ENCODE assay signal across 8 mouse cellular contexts in the genomic region with DNA sequence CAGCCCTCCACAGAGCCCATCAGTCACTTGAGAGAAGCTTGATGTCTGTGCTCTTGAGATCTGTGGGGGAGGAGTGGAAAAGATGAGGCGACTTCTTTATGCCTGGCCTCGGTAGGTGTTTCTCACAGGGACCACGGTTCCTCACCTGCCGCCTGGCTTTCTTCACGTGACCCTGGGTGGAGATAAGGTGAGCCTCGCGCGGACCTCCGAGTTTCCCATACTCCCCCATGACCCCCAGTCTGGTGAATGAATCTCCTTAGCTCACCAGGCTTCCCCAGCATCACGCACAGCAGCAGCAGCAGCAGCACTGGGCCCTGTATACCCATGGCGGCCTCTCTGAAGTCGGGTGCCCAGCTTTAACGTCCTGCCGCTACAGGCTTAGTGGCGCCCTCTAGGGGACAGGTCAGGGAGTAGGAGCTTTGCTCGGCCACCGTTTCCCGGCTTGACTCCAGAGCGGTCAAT. TPM values are rescaled to one million over a fixed set of nuclear protein-coding genes. Genes with fewer than 3 reads are reported as not detected.
DNase-seq lines count a peak whose midpoint lies in the region; ATAC-seq and TF ChIP-seq lines count a peak whose summit lies in the region.

A gene (plus strand): TSS at position 44 of the 462 bp plus-strand sequence.
A gene (minus strand): TSS at position 361 of the 462 bp plus-strand sequence.

- H3K9ac ChIP-seq in hindbrain, embryonic 12.5 days, result no peak within 1 kb of the TSS
- no peak within 1 kb of the TSS for H3K9ac ChIP-seq in limb, embryonic 14.5 days (ENCODE audit: low read depth, low read length, severe bottlenecking)
- no peak within 1 kb of the TSS for H3K9ac ChIP-seq in midbrain, embryonic 13.5 days (replicated peaks)

- H3K4me1 ChIP-seq in erythroblast, embryonic 14.5 days (ENCODE audit: control insufficient read depth), result peaks cover 11% of the 10 kb centered on the region
- peaks cover 5% of the 10 kb centered on the region; the same call in 1 of the 2 replicates for H3K4me1 ChIP-seq in hindbrain, embryonic 12.5 days
- H3K4me1 ChIP-seq in limb, embryonic 14.5 days (ENCODE audit: control insufficient read depth, insufficient read depth, low read length), result no peaks in the 10 kb centered on the region
- H3K4me1 ChIP-seq in midbrain, embryonic 13.5 days (replicated peaks), result no peaks in the 10 kb centered on the region
- peaks cover 14% of the 10 kb centered on the region for H3K4me1 ChIP-seq in testis, adult 2 months (ENCODE audit: control insufficient read depth, insufficient read depth, low read length)

- no peak for ATAC-seq in cerebellum, adult (ENCODE audit: insufficient number of reproducible peaks, low FRiP score, low TSS enrichment)
- peak; percentile 43 for ATAC-seq in hindbrain, embryonic 12.5 days (ENCODE audit: low FRiP score)
- no peak for ATAC-seq in limb, embryonic 14.5 days (ENCODE audit: low FRiP score, low read depth)
- ATAC-seq in midbrain, embryonic 13.5 days, result no peak

- WGBS in hindbrain, embryonic 12.5 days, result 18% methylated on average over 19 of the region's 19 CpGs
- WGBS in limb, embryonic 14.5 days, result 17% methylated on average over 19 of the region's 19 CpGs
- 11% methylated on average over 19 of the region's 19 CpGs for WGBS in midbrain, embryonic 13.5 days

- no peaks in the 10 kb centered on the region for H3K9me3 ChIP-seq in erythroblast, embryonic 14.5 days (ENCODE audit: control insufficient read depth, low read length)
- H3K9me3 ChIP-seq in hindbrain, embryonic 12.5 days (replicated peaks), result no peaks in the 10 kb centered on the region
- H3K9me3 ChIP-seq in limb, embryonic 14.5 days (ENCODE audit: control insufficient read depth, low read length), result no peaks in the 10 kb centered on the region
- no peaks in the 10 kb centered on the region for H3K9me3 ChIP-seq in midbrain, embryonic 13.5 days

- H3K27me3 ChIP-seq in erythroblast, embryonic 14.5 days (ENCODE audit: control insufficient read depth), result no peaks in the 10 kb centered on the region
- 0 out of 2 replicates have a peak, but pooled peaks cover 5% of the 10 kb centered on the region for H3K27me3 ChIP-seq in hindbrain, embryonic 12.5 days
- no peaks in the 10 kb centered on the region for H3K27me3 ChIP-seq in limb, embryonic 14.5 days (ENCODE audit: control insufficient read depth, insufficient read depth, low read length)
- H3K27me3 ChIP-seq in midbrain, embryonic 13.5 days, result 0 out of 2 replicates have a peak, but pooled peaks cover 3% of the 10 kb centered on the region
- no peaks in the 10 kb centered on the region for H3K27me3 ChIP-seq in testis, adult 2 months (ENCODE audit: control insufficient read depth, insufficient read depth, low read length)

- peak; percentile 90 for TF ChIP-seq CTCF in testis, adult 2 months (IDR thresholded peaks at IDR 0.05; ENCODE audit: control insufficient read depth, insufficient read depth, insufficient replicate concordance, low read depth, low read length)

- H3K4me3 ChIP-seq in erythroblast, embryonic 14.5 days (replicated peaks), result peak within 1 kb of the TSS; percentile 49
- H3K4me3 ChIP-seq in hindbrain, embryonic 12.5 days, result no peak within 1 kb of the TSS; the same call in 1 of the 2 replicates
- H3K4me3 ChIP-seq in limb, embryonic 14.5 days (replicated peaks; ENCODE audit: low read length), result no peak within 1 kb of the TSS
- H3K4me3 ChIP-seq in midbrain, embryonic 13.5 days (replicated peaks), result peak within 1 kb of the TSS; percentile 14; the same call in 1 of the 2 replicates
- H3K4me3 ChIP-seq in testis, adult 2 months (ENCODE audit: control insufficient read depth, low read depth, low read length), result peak within 1 kb of the TSS; percentile 88

- peak within 1 kb of the TSS; percentile 38 for H3K4me2 ChIP-seq in hindbrain, embryonic 12.5 days (replicated peaks)
- peak within 1 kb of the TSS; percentile 31 for H3K4me2 ChIP-seq in limb, embryonic 14.5 days (replicated peaks; ENCODE audit: low read depth, low read length, severe bottlenecking)
- peak within 1 kb of the TSS; percentile 32 for H3K4me2 ChIP-seq in midbrain, embryonic 13.5 days (replicated peaks)

- TF ChIP-seq POLR2A in limb, embryonic 14.5 days (IDR thresholded peaks at IDR 0.05; ENCODE audit: borderline replicate concordance, extremely low read depth, insufficient read depth, insufficient read length), result no peak
- TF ChIP-seq POLR2A in testis, adult 2 months (IDR thresholded peaks at IDR 0.05; ENCODE audit: control insufficient read depth, low read depth, low read length), result no peak

- peak; percentile 62 for DNase-seq in cerebellum, adult 11 months
- peak; percentile 45 for DNase-seq in brain, adult 2 months (ENCODE audit: low read depth, low spot score)
- no peak for DNase-seq in limb, embryonic 14.5 days (ENCODE audit: low spot score)

- no peak within 1 kb of the TSS for H3K27ac ChIP-seq in hindbrain, embryonic 12.5 days
- H3K27ac ChIP-seq in limb, embryonic 14.5 days (replicated peaks; ENCODE audit: low read depth, low read length), result no peak within 1 kb of the TSS
- no peak within 1 kb of the TSS for H3K27ac ChIP-seq in midbrain, embryonic 13.5 days
- H3K27ac ChIP-seq in testis, adult 2 months (ENCODE audit: control insufficient read depth, insufficient read depth, low read depth, low read length), result peak within 1 kb of the TSS; percentile 16; the same call in 1 of the 2 replicates

- no peaks in the 10 kb centered on the region for H3K36me3 ChIP-seq in erythroblast, embryonic 14.5 days (ENCODE audit: control insufficient read depth)
- H3K36me3 ChIP-seq in hindbrain, embryonic 12.5 days, result no peaks in the 10 kb centered on the region
- no peaks in the 10 kb centered on the region for H3K36me3 ChIP-seq in limb, embryonic 14.5 days (ENCODE audit: control insufficient read depth, insufficient read depth, low read length)
- H3K36me3 ChIP-seq in midbrain, embryonic 13.5 days, result no peaks in the 10 kb centered on the region
- no peaks in the 10 kb centered on the region for H3K36me3 ChIP-seq in testis, adult 2 months (ENCODE audit: control insufficient read depth, insufficient read depth, low read length)

RNA-seq across cellular contexts. Expression of the first gene that starts in this region (rescaled TPM):
- polyA plus RNA-seq in erythroblast, embryonic 14.5 days (2012), result 0.03 TPM in 1 of 2 replicates, not detected in the other
- polyA plus RNA-seq in hindbrain, embryonic 12.5 days (2016; fragmentation: Nextera tagmentation; extraction: Ambion mirVana), result not detected in 2 replicates
- polyA plus RNA-seq in limb, embryonic 14.5 days (2012; rRNA removed), result 0.06 TPM in 1 of 2 replicates, not detected in the other
- polyA plus RNA-seq in limb, embryonic 14.5 days (2014; fragmentation: Nextera tagmentation; extraction: Ambion mirVana), result not detected in 2 replicates
- polyA plus RNA-seq in midbrain, embryonic 13.5 days (2015; fragmentation: Nextera tagmentation; extraction: Ambion mirVana), result not detected in 2 replicates
- polyA plus RNA-seq in testis, adult 2 months (2012; rRNA removed), result 0.30 and 0.36 TPM in 2 replicates

RNA-seq across cellular contexts. Expression of the second gene that starts in this region (rescaled TPM):
- polyA plus RNA-seq in erythroblast, embryonic 14.5 days (2012), result 0.05 and 0.09 TPM in 2 replicates
- polyA plus RNA-seq in hindbrain, embryonic 12.5 days (2016; fragmentation: Nextera tagmentation; extraction: Ambion mirVana), result 0.72 and 1.3 TPM in 2 replicates
- 1.6 and 2.1 TPM in 2 replicates for polyA plus RNA-seq in limb, embryonic 14.5 days (2012; rRNA removed)
- polyA plus RNA-seq in limb, embryonic 14.5 days (2014; fragmentation: Nextera tagmentation; extraction: Ambion mirVana), result 0.28 and 0.78 TPM in 2 replicates
- polyA plus RNA-seq in midbrain, embryonic 13.5 days (2015; fragmentation: Nextera tagmentation; extraction: Ambion mirVana), result 0.94 and 1.5 TPM in 2 replicates
- polyA plus RNA-seq in testis, adult 2 months (2012; rRNA removed), result 12.2 and 13.8 TPM in 2 replicates

Comparison
In these comparisons a context has a peak if more than half of its experiments do, and no peak if none do; other contexts are left out.
1. H3K4me3 ChIP-seq: peak in erythroblast, embryonic 14.5 days (single experiment), midbrain, embryonic 13.5 days (single experiment) and testis, adult 2 months (single experiment); none in hindbrain, embryonic 12.5 days (single experiment) and limb, embryonic 14.5 days (single experiment).
2. Peak in every context shown above with its lines, with median percentiles within 50 percentile points of each other: H3K4me2 ChIP-seq.